Comparison of ENCODE assay signal across 22 mouse cellular contexts in the genomic region with DNA sequence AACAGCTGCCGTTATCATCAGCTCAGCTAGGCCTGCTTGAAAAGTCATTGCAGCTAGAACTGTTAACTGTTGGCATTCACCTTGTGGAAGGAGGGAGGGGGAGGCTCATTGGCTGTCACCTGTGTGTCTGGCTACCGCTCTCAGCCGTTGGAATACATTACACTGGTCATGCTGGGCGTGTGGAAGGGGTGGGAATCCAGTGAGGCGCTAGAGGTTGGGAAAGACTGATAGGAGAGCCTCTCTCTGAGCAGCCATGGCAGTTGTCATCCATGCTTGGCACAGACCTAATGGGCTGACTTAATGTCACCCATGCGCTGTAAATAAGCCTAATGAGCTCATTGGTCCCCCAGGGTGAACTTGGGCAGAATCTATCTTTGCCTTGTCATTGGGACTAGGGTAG.
DNase-seq lines count a peak whose midpoint lies in the region; ATAC-seq lines count a peak whose summit lies in the region.
"Had no signal": no experiment of that assay in that cellular context is flagged by ENCODE, and none has a peak within 500 bp of the region (broad histone marks: within the 10 kb centered on the region; RNA-seq: fewer than 3 reads in every experiment).

No protein-coding gene starts in this region.

- ATAC-seq in neural tube, embryonic 15.5 days (ENCODE audit: low FRiP score): peak; percentile 32
- ATAC-seq: activated CD4-positive, CD25-positive, alpha-beta regulatory T cell, adult 4 months had no signal

- peak; percentile 64 to 66 for DNase-seq in cerebellum, postnatal 14 days
- DNase-seq in cerebellum, adult 9-11 months: no peak
- DNase-seq in heart, adult 11 months: peak; percentile 93
- no peak for DNase-seq in heart, postnatal 36 days
- DNase-seq in left cerebral cortex, postnatal 4 days: peak; percentile 37
- DNase-seq in left cerebral cortex, adult 18-20 months (ENCODE audit: low spot score in 2 of 2): no peak
- no peak for DNase-seq in layer of hippocampus, adult 11-12 months (ENCODE audit: low spot score)
- DNase-seq: adrenal gland, postnatal 36 days; cerebellum, postnatal 36 days; kidney, adult 2 months; kidney, postnatal 4 days; layer of hippocampus, postnatal 36 days; lung, postnatal 10 days; right cerebral cortex, adult 18-20 months; spleen, adult 18-20 months; thymus, postnatal 36 days had no signal

- peaks cover 25% of the 10 kb centered on the region; the same call in 1 of the 2 replicates for H3K4me1 ChIP-seq in neural tube, embryonic 15.5 days
- H3K4me1 ChIP-seq: stomach, embryonic 15.5 days had no signal

- H3K27ac ChIP-seq in neural tube, embryonic 15.5 days (replicated peaks): no peak overlapping the region
- H3K27ac ChIP-seq: liver, embryonic 14.5 days; stomach, embryonic 15.5 days had no signal

- H3K9me3 ChIP-seq in neural tube, embryonic 15.5 days (replicated peaks): no peaks in the 10 kb centered on the region
- H3K9me3 ChIP-seq: megakaryocyte, embryonic 14.5 days; stomach, embryonic 15.5 days had no signal

- WGBS in neural tube, embryonic 15.5 days: 35% methylated on average over 6 of the region's 6 CpGs

- intact Hi-C loops in heart, postnatal 36 days (cut with DNase I): no loop called here
- intact Hi-C loops in left cerebral cortex, postnatal 4 days (cut with DNase I): no loop called here

- no peak overlapping the region for H3K4me2 ChIP-seq in neural tube, embryonic 15.5 days
- H3K4me2 ChIP-seq: stomach, embryonic 15.5 days had no signal

- H3K9ac ChIP-seq in neural tube, embryonic 15.5 days (replicated peaks): no peak overlapping the region
- H3K9ac ChIP-seq: liver, embryonic 14.5 days; stomach, embryonic 15.5 days had no signal

- no peaks in the 10 kb centered on the region for H3K27me3 ChIP-seq in neural tube, embryonic 15.5 days (replicated peaks)
- H3K27me3 ChIP-seq: CH12.LX; stomach, embryonic 15.5 days had no signal

- no peak overlapping the region for H3K4me3 ChIP-seq in neural tube, embryonic 15.5 days (replicated peaks)
- H3K4me3 ChIP-seq: megakaryocyte, embryonic 14.5 days; stomach, embryonic 15.5 days had no signal

- no peaks in the 10 kb centered on the region for H3K36me3 ChIP-seq in neural tube, embryonic 15.5 days
- H3K36me3 ChIP-seq: stomach, embryonic 15.5 days had no signal

Comparison
In these comparisons a context has a peak if more than half of its experiments do, and no peak if none do; other contexts are left out.
1. DNase-seq: peak in cerebellum, postnatal 14 days (2 of 2), heart, adult 11 months (single experiment) and left cerebral cortex, postnatal 4 days (single experiment); none in cerebellum, adult 9-11 months (single experiment), heart, postnatal 36 days (0 of 2), left cerebral cortex, adult 18-20 months (0 of 2) and layer of hippocampus, adult 11-12 months (single experiment).